Mouse (Mus musculus) limb, embryonic 12.5 days (tissue): Measurements from ENCODE around the gene Ppard. TPM values are rescaled to one million over a fixed set of nuclear protein-coding genes. Genes with fewer than 3 reads are reported as not detected.

Experiments
- ATAC-seq: fragments of 200-750 bp; cut with Nextera tagmentation; 2 replicates; pipeline ENCODE4 v1.8.0; 2017; ENCODE audit warnings: low read depth, moderate TSS enrichment; ENCODE audit not compliant: insufficient number of reproducible peaks, insufficient read depth, low FRiP score, low TSS enrichment
- H3K27ac ChIP-seq: fragments of 300-500 bp; sonication (generic); 2 replicates; pipeline ENCODE4 v1.5.1; 2016; ENCODE audit warnings: mild to moderate bottlenecking, moderate library complexity
- H3K27me3 ChIP-seq: fragments of 300-500 bp; sonication (generic); 2 replicates; pipeline ENCODE4 v1.6.1; 2016; ENCODE audit warnings: mild to moderate bottlenecking, moderate library complexity
- H3K36me3 ChIP-seq: fragments of 300-500 bp; sonication (generic); 2 replicates; pipeline ENCODE4 v1.6.1; 2016; ENCODE audit warnings: mild to moderate bottlenecking, moderate library complexity
- H3K4me1 ChIP-seq: fragments of 300-500 bp; sonication (generic); replicated peaks from 2 replicates; pipeline ENCODE4 v1.6.1; 2016
- H3K4me2 ChIP-seq: fragments of 300-500 bp; sonication (generic); 2 replicates; pipeline ENCODE4 v1.6.1; 2016; ENCODE audit warnings: mild to moderate bottlenecking, moderate library complexity
- H3K4me3 ChIP-seq: fragments of 300-500 bp; sonication (generic); replicated peaks from 2 replicates; pipeline ENCODE4 v1.5.1; 2016; ENCODE audit warnings: mild to moderate bottlenecking
- H3K9ac ChIP-seq: fragments of 300-500 bp; sonication (generic); replicated peaks from 2 replicates; pipeline ENCODE4 v1.6.1; 2016; ENCODE audit warnings: mild to moderate bottlenecking, moderate library complexity
- H3K9me3 ChIP-seq: fragments of 300-500 bp; sonication (generic); 2 replicates; pipeline ENCODE4 v1.6.1; 2016; ENCODE audit warnings: mild to moderate bottlenecking, moderate library complexity
- WGBS: fragments of 180-500 bp; shearing (Covaris S2); methylation state at CpG from one replicate; pipeline ENCODE4 v1.1.7; 2016; 5-methylcytosine and 5-hydroxymethylcytosine counted together
- polyA plus RNA-seq: library from polyadenylated mRNA; unstranded; fragments of >200 nt; fragmentation: Nextera tagmentation; extraction: Ambion mirVana; gene quantifications from 2 replicates; pipeline ENCODE4 v1.2.1, GENCODE M21; 2016

The Ppard gene
- polyA plus RNA-seq, 1 experiment from 2014 or later: 3.2 TPM

DNA sequence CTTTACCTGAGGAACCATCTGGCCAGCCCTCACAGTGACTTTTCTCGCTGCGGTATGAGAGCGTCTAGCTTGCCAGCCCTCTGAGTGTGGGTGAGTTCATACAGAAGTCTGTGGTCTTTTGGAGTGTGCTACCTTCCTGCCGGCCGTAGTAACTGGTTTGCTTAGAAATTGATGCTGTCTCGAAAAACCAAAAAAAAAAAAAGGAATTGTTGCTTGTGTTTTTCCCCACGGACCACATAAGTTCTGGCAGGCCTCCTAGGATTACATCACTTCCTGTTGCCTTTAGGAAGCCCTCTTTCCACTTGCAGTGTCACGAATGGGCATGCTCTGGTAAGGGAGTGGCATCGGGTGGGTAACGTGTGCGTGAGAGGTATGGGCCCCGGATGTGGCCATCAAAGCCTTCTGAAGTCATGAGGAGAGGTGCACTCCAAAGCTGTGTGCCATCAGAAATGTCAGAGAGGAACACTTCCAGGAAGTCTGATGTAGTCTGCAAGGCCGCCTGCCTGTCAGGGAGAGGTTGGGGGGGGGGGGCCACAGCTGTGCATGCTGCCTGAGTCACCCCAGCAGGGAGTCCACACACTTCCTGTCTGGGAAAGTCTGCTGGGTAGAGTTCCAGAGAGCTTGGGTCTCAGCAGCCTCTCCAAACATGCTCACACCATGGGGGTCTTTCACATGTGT, 24.3 kb downstream of the Ppard start:
- peak overlapping the region; percentile 13 for H3K4me2 ChIP-seq
- H3K27me3 ChIP-seq: no peaks in the 10 kb centered on the region
- peaks cover 52% of the 10 kb centered on the region for H3K4me1 ChIP-seq
- 0 out of 2 replicates have a peak overlapping the region, but pooled peaks have one; percentile 34 for H3K9ac ChIP-seq
- no peak overlapping the region for H3K4me3 ChIP-seq
- 50% methylated on average over 13 of the region's 13 CpGs for WGBS
- ATAC-seq: peak; percentile 65
- peaks cover 28% of the 10 kb centered on the region for H3K36me3 ChIP-seq
- H3K9me3 ChIP-seq: 0 out of 2 replicates have a peak, but pooled peaks cover 3% of the 10 kb centered on the region
- peak overlapping the region; percentile 88 for H3K27ac ChIP-seq

DNA sequence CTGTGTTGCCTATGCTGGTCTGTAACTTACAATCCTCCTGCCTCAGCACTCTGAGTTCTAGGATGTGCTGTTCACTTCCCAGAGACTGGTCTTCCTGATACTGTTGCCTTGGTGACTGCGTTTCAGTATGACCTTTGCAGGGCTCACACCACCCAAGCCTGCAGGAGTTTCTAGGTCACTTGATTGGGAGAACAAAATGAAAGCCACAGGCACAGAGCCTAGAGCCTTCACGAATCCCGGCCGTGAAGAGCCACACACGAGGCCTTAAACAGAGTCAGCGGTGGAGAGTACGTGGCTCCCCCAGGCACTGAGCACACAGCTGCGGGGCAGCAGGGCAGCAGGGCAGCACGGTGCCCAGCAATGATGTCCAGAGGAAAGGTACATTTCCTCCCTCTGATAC, 25.8 kb downstream of the Ppard start:
- peaks cover 48% of the 10 kb centered on the region for H3K4me1 ChIP-seq
- peaks cover 20% of the 10 kb centered on the region; the same call in 1 of the 2 replicates for H3K36me3 ChIP-seq
- H3K9ac ChIP-seq: no peak overlapping the region
- no peak for ATAC-seq
- no peak overlapping the region for H3K4me2 ChIP-seq
- H3K27me3 ChIP-seq: no peaks in the 10 kb centered on the region
- H3K27ac ChIP-seq: peak overlapping the region; percentile 88; the same call in 1 of the 2 replicates
- 91% methylated on average over 9 of the region's 9 CpGs for WGBS
- H3K4me3 ChIP-seq: no peak overlapping the region
- H3K9me3 ChIP-seq: 0 out of 2 replicates have a peak, but pooled peaks cover 3% of the 10 kb centered on the region

DNA sequence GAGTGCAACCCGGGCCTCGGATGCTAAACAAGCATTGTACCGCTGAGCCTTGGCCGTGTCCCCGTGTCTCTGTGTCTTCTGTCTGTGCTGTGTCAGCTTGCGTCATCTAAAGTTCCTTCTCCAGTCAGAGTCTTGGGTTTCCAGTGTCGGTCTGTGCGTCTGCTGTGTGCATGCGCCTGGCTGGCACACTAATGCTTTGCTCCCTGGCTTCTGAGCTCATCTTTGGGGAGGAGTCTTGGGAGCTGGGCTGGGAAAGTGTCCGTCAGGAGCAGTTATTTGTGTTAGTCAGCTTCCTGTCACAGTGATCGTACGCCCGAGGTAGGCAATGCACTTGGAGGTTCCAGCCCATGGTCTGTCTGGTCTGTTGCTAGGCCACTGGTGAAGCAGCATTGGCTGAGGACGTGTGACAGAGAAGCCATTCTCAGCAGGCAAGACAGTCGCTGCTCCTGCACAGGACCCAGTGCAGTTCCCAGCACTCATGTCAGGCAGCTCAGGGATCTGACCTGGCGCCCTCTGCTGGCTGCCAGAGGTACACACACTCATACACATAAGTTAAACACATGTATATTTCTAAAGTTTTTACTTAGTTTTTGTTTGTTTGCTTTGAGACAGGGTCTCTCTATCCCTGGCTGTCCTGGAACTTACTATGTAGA, 27.5 kb downstream of the Ppard start:
- Histone ChIP-seq H3K4me3 (no peak overlapping the region), H3K36me3 (peaks cover 15% of the 10 kb centered on the region; the same call in 1 of the 2 replicates), H3K27ac (no peak overlapping the region), H3K9me3 (no peaks in the 10 kb centered on the region), H3K9ac (no peak overlapping the region), H3K4me1 (peaks cover 56% of the 10 kb centered on the region), H3K27me3 (no peaks in the 10 kb centered on the region), H3K4me2 (no peak overlapping the region)
- 85% methylated on average over 16 of the region's 16 CpGs for WGBS
- ATAC-seq: no peak

DNA sequence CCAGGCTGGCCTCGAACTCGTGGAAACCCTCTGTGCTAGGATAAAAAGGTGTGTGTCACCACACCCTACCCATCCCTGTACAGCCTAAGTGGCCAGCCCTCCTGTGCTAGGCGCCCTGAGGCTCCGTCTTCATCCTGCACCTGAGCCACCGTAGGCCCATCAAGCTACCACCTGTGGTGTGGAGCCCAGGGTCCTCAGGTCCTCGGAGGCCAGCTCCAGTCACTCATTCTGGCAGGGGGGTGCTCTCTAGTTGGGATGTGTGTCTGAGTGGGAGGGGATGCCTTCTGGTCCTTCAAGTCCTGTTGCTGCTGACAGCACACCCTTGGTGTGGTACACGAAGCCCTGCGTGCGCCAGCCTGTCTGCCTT, 28.0 kb downstream of the Ppard start:
- 85% methylated on average over 9 of the region's 9 CpGs for WGBS
- no peak overlapping the region for H3K4me2 ChIP-seq
- H3K9me3 ChIP-seq: no peaks in the 10 kb centered on the region
- peaks cover 15% of the 10 kb centered on the region; the same call in 1 of the 2 replicates for H3K36me3 ChIP-seq
- H3K27me3 ChIP-seq: no peaks in the 10 kb centered on the region
- no peak overlapping the region for H3K9ac ChIP-seq
- no peak overlapping the region for H3K4me3 ChIP-seq
- no peak overlapping the region for H3K27ac ChIP-seq
- ATAC-seq: no peak
- H3K4me1 ChIP-seq: peaks cover 55% of the 10 kb centered on the region

DNA sequence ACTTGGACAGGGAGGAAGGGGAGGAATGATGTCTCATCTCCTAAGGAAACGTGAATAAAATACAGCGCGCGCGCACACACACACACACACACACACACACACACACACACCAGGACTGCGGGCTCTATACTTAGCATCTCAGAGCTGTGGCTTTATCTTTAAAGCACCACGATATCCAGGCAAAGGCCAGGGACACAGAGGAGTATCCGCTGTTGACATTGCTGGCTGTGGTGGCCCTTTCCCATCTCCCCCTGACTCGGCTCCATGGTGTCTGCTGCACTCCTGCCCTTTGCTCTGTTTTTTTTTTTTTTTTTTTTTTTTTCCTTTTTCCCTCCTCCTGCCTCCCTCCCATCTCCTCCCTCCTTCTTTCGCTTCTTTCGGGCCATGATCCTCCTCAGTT, 29.3 kb downstream of the Ppard start:
- Histone ChIP-seq H3K9ac (no peak overlapping the region), H3K4me1 (peaks cover 43% of the 10 kb centered on the region), H3K4me2 (no peak overlapping the region), H3K4me3 (no peak overlapping the region), H3K9me3 (no peaks in the 10 kb centered on the region), H3K36me3 (peaks cover 18% of the 10 kb centered on the region; the same call in 1 of the 2 replicates), H3K27ac (no peak overlapping the region), H3K27me3 (no peaks in the 10 kb centered on the region)
- WGBS: 85% methylated on average over 11 of the region's 11 CpGs
- no peak for ATAC-seq

DNA sequence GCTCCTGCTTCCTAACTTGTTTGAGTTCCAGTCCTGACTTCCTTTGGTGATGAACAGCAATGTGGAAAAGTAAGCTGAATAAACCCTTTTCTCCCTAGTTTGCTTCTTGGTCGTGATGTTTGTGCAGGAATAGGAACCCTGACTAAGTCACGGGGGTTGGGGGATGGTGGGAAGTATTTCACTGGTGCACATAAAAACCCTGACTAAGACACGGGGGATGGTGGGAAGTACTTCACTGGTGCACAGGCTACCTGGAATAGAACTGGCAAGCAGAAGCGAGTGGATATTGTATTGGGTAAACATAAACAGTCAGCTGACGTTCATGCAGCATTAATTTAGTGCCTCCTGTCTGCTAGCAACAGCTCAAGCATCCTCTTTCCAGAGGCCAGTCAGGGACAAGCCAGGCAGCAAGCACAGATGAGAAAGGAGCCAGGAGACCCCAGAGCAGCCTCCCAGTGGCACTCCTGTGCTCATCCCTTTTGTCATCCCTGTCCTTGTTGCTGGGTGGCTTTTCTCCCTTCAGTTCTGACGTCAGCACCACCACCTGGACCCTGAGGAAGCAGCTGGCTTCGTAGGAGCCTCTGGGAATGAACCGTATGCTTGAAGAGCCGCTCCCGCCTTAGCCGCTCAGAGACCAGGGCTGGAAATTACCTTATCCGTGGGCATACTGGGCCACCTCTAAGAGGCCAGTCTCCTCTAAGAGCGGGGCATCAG, 30.8 kb downstream of the Ppard start:
- H3K9ac ChIP-seq: no peak overlapping the region
- no peak overlapping the region for H3K4me3 ChIP-seq
- 70% methylated on average over 13 of the region's 13 CpGs for WGBS
- no peaks in the 10 kb centered on the region for H3K9me3 ChIP-seq
- H3K27me3 ChIP-seq: no peaks in the 10 kb centered on the region
- no peak overlapping the region for H3K27ac ChIP-seq
- no peak overlapping the region for H3K4me2 ChIP-seq
- peaks cover 18% of the 10 kb centered on the region; the same call in 1 of the 2 replicates for H3K36me3 ChIP-seq
- peaks cover 28% of the 10 kb centered on the region for H3K4me1 ChIP-seq
- no peak for ATAC-seq

DNA sequence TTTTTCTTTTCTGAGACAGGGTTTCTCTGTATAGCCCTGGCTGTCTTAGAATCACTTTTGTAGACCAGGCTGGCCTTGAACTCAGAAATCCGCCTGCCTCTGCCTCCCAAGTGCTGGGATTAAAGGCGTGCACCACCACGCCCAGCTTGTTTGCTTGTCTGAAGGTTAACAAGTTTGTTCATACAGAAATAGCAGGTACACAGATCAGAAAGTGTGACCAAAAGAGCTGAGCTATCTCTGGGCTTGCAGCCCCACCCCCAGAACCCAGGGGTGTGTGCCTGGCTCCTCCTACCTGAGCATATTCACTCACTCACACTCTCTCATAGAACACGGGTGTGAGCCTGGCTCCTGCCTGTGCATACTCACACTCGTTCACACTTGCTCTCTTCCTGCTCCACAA, 34.8 kb downstream of the Ppard start:
- Histone ChIP-seq H3K27me3 (no peaks in the 10 kb centered on the region), H3K27ac (no peak overlapping the region), H3K9ac (no peak overlapping the region), H3K36me3 (0 out of 2 replicates have a peak, but pooled peaks cover 3% of the 10 kb centered on the region), H3K4me2 (no peak overlapping the region), H3K9me3 (no peaks in the 10 kb centered on the region), H3K4me3 (no peak overlapping the region), H3K4me1 (peaks cover 33% of the 10 kb centered on the region)
- WGBS: 88% methylated on average over 5 of the region's 5 CpGs
- no peak for ATAC-seq

DNA sequence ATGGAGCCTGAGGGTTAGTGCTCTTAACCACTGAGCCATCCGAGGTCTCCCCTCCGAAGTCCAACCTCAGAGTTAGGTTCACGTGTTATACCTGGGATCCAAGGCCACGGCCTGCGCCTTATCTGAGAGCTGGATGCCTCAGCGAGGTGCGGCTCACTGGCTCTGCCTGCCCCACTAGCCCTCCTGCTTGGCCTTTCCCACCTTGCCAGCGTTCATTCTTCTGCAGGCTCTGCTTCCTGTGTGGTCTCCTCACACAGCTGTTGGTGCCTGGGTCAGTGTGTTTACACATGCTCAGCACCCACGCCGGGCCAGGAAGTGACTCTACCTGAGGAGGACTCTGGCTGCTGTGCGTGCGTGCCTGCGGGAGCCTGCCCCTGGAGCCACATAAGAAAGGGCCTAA, 37.7 kb downstream of the Ppard start:
- H3K9ac ChIP-seq: no peak overlapping the region
- no peaks in the 10 kb centered on the region for H3K27me3 ChIP-seq
- no peak overlapping the region for H3K4me3 ChIP-seq
- no peak overlapping the region for H3K27ac ChIP-seq
- H3K4me1 ChIP-seq: peaks cover 18% of the 10 kb centered on the region
- no peak overlapping the region for H3K4me2 ChIP-seq
- H3K9me3 ChIP-seq: no peaks in the 10 kb centered on the region
- 0 out of 2 replicates have a peak, but pooled peaks have one; percentile 22 for ATAC-seq
- 0 out of 2 replicates have a peak, but pooled peaks cover 3% of the 10 kb centered on the region for H3K36me3 ChIP-seq
- 61% methylated on average over 13 of the region's 13 CpGs for WGBS

DNA sequence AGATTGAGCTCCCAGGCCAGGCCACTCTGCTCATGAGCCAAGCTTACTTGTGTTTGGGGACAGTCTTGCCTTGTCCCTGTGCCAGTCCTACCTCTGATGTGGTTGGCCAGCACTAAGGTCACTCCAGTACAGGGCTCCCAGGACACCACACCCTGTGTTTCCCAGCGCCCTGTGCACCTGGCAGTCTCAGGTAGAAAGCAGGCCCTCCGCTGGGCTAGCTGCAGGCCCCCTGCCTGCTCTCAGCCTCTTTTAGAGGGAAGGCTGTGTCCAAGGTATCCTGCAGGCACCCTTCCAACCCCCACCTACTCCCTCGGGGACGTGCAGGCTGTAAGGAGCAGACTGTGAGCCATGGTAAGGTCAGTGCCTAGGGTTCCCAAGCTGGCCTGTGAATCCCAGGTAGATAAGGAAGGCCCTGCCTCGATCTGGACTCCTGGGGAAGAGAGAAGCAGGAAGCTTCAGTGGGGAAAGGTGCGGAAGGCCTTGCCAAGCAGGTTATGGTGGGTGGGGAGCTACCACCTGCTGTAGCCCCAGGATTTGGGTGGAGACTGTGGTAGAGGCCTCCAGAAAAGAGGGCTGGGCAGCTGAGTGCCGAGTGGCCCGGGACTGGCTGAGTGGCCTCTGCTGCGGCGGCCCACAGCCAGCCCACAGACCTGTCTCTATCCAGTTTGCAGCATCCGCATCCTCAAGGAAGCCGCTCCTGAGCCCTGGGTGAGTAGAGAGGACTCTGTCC, 39.2 kb downstream of the Ppard start:
- ATAC-seq: no peak
- H3K9ac ChIP-seq: no peak overlapping the region

DNA sequence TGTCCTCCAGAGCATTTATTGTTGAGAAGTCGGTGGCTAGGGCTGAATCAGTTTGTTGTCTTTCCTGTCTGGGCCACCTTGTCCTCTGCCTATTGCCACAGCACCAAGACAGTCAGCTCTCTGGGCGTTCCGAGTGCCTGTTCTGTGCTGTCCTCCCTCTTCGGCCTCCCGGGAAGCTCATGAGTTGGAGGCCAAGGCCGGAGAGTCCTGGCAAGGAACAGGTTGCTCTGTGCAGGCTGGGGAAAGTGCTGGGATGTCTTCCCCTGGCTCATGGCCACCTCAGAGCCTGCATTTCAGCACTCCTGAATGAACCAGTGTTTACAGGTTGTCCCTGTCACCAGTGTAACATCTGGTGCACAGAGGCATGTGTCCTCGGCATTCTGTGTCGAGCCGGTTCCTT, 39.8 kb downstream of the Ppard start:
- no peak for ATAC-seq
- Histone ChIP-seq H3K9ac (no peak overlapping the region), H3K27ac (no peak overlapping the region), H3K9me3 (no peaks in the 10 kb centered on the region), H3K36me3 (no peaks in the 10 kb centered on the region; the same call in 1 of the 2 replicates), H3K4me3 (no peak overlapping the region), H3K27me3 (no peaks in the 10 kb centered on the region), H3K4me1 (peaks cover 20% of the 10 kb centered on the region), H3K4me2 (no peak overlapping the region)
- WGBS: 80% methylated on average over 9 of the region's 9 CpGs

More for the DNA sequence above, 39.2 kb downstream of the Ppard start:
- Histone ChIP-seq H3K27me3 (no peaks in the 10 kb centered on the region), H3K36me3 (0 out of 2 replicates have a peak, but pooled peaks cover 2% of the 10 kb centered on the region), H3K9me3 (no peaks in the 10 kb centered on the region), H3K4me3 (no peak overlapping the region), H3K4me2 (no peak overlapping the region), H3K27ac (no peak overlapping the region), H3K4me1 (peaks cover 15% of the 10 kb centered on the region)
- WGBS: 85% methylated on average over 12 of the region's 12 CpGs
